Mouse (Mus musculus) hindbrain, embryonic 16.5 days (tissue): Measurements from ENCODE around the gene Ccl22. TPM values are rescaled to one million over a fixed set of nuclear protein-coding genes. Genes with fewer than 3 reads are reported as not detected.

Experiments
- ATAC-seq: fragments of 200-750 bp; cut with Nextera tagmentation; 2 replicates; pipeline ENCODE4 v1.8.0; 2017; ENCODE audit warnings: moderate TSS enrichment, moderate library complexity
- H3K27ac ChIP-seq: fragments of 300-500 bp; sonication (generic); 2 replicates; pipeline ENCODE4 v1.5.1; 2014; ENCODE audit warnings: low read depth, mild to moderate bottlenecking, control low read depth, low read length, moderate library complexity
- H3K27me3 ChIP-seq: fragments of 300-500 bp; sonication (generic); replicated peaks from 2 replicates; pipeline ENCODE4 v1.6.1; 2014; ENCODE audit warnings: low read length; ENCODE audit not compliant: control insufficient read depth, insufficient read depth
- H3K36me3 ChIP-seq: fragments of 300-500 bp; sonication (generic); 2 replicates; pipeline ENCODE4 v1.6.1; 2014; ENCODE audit warnings: mild to moderate bottlenecking, low read length, moderate library complexity, mixed read lengths; ENCODE audit not compliant: control insufficient read depth, insufficient read depth
- H3K4me1 ChIP-seq: fragments of 300-500 bp; sonication (generic); 2 replicates; pipeline ENCODE4 v1.6.1; 2014; ENCODE audit warnings: low read depth, low read length; ENCODE audit not compliant: control insufficient read depth, insufficient read depth
- H3K4me2 ChIP-seq: fragments of 300-500 bp; sonication (generic); 2 replicates; pipeline ENCODE4 v1.6.1; 2014; ENCODE audit warnings: mild to moderate bottlenecking, low read length, control low read depth, moderate library complexity
- H3K4me3 ChIP-seq: fragments of 300-500 bp; sonication (generic); 2 replicates; pipeline ENCODE4 v1.5.1; 2014; ENCODE audit warnings: mild to moderate bottlenecking, low read length, control low read depth, moderate library complexity
- H3K9ac ChIP-seq: fragments of 300-500 bp; sonication (generic); 2 replicates; pipeline ENCODE4 v1.6.1; 2014; ENCODE audit warnings: low read depth, mild to moderate bottlenecking, control low read depth, low read length, moderate library complexity
- H3K9me3 ChIP-seq: fragments of 300-500 bp; sonication (generic); 2 replicates; pipeline ENCODE4 v1.6.1; 2014; ENCODE audit warnings: mild to moderate bottlenecking, low read length, moderate library complexity; ENCODE audit not compliant: control insufficient read depth
- WGBS: fragments of 180-500 bp; shearing (Covaris S2); extraction: QIAGEN DNeasy Blood & Tissue Kit; methylation state at CpG from one replicate; pipeline ENCODE4 v1.1.7; 2014; 5-methylcytosine and 5-hydroxymethylcytosine counted together
- polyA plus RNA-seq: library from polyadenylated mRNA; unstranded; fragments of >200 nt; fragmentation: Nextera tagmentation; extraction: Ambion mirVana; gene quantifications from 2 replicates; pipeline ENCODE4 v1.2.1, GENCODE M21; 2015

Gene Ccl22
- polyA plus RNA-seq: not detected in 2 replicates

DNA sequence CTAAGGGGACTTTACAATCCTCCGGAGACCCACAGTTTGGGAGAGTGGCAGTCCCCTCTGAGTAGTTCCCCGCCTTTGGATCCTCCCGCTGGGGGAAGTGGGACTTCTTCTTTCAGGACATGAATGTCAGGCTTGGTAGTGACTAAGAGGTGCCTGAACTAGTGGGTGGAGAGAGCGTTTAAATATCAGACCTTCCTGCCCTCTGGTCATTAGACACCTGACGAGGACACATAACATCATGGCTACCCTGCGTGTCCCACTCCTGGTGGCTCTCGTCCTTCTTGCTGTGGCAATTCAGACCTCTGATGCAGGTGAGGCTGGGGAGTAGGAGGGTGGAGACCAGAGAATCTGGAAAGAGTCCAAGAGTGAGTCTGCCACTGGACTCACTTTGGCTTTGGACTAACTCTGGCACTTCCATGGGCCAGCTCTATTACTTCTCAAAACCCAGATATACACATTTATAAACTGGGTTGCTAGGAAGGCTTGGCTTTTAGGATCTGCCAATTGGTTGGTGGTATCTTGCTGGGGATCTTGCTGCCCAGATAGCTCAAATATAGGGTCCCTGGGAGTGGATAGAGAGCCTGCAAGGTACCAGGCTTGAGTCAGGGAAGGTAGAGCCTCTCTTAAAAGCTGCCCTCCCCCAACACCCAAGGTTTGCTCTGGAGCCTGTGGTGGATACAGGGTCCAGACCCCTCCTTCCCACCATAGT lies at the start of gene Ccl22:
TSS of gene Ccl22 (plus strand) at position 115 of the 709 bp plus-strand sequence.
- ATAC-seq: no peak
- Histone ChIP-seq H3K4me3 (no peak within 1 kb of the TSS), H3K4me1 (no peaks in the 10 kb centered on the region), H3K9me3 (no peaks in the 10 kb centered on the region; the same call in 1 of the 2 replicates), H3K4me2 (no peak within 1 kb of the TSS), H3K9ac (no peak within 1 kb of the TSS), H3K36me3 (no peaks in the 10 kb centered on the region), H3K27ac (no peak within 1 kb of the TSS), H3K27me3 (no peaks in the 10 kb centered on the region)
- WGBS: 90% methylated on average over 7 of the region's 7 CpGs

- peak; percentile 74 for ATAC-seq
- peaks cover 31% of the 10 kb centered on the region for H3K27me3 ChIP-seq
- 1% methylated on average over 41 of the region's 41 CpGs for WGBS
- H3K9ac ChIP-seq: peak within 1 kb of the TSS; percentile 49
- peaks cover 8% of the 10 kb centered on the region for H3K4me1 ChIP-seq
- no peaks in the 10 kb centered on the region for H3K36me3 ChIP-seq
- H3K9me3 ChIP-seq: no peaks in the 10 kb centered on the region
- peak within 1 kb of the TSS; percentile 48 for H3K4me3 ChIP-seq
- no peak within 1 kb of the TSS for H3K27ac ChIP-seq
- peak within 1 kb of the TSS; percentile 76 for H3K4me2 ChIP-seq
Measured at GRCm38 (mm10) chr8:94695994-94696384, 49.4 kb upstream of the Ccl22 start, which contains the start of gene Pllp. Gene Pllp (minus strand): TSS chr8:94696278.

- Histone ChIP-seq H3K27me3 (peaks cover 31% of the 10 kb centered on the region), H3K27ac (no peak overlapping the region), H3K4me1 (peaks cover 8% of the 10 kb centered on the region), H3K36me3 (no peaks in the 10 kb centered on the region), H3K9me3 (no peaks in the 10 kb centered on the region), H3K9ac (no peak overlapping the region), H3K4me3 (no peak overlapping the region), H3K4me2 (peak overlapping the region; percentile 76)
- 48% methylated on average over 3 of the region's 3 CpGs for WGBS
- no peak for ATAC-seq
Measured at GRCm38 (mm10) chr8:94696566-94696965, 48.8 kb upstream of the Ccl22 start.

DNA sequence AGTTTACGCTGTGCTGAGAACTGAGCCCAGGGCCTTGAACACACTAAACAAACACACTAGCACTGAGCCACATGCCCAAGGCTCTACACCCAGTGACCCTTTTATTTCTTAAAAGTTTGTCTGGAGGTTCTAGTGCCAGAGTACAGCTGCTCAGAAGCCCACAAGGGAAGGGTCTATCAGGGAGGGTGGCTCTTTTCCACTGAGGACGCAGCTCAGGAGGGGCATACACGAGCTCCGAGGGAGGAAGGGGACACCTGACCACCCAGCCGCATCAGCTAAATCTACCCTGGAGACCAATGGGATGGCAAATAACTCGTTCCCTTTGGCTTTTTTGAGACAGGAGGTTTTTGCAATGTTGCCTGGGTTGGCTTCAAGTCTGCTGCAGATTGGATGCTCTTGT lies 47.4 kb upstream of the Ccl22 start:
- Histone ChIP-seq H3K36me3 (no peaks in the 10 kb centered on the region), H3K4me2 (no peak overlapping the region), H3K27ac (no peak overlapping the region), H3K9me3 (no peaks in the 10 kb centered on the region), H3K4me3 (no peak overlapping the region), H3K9ac (no peak overlapping the region), H3K4me1 (peaks cover 8% of the 10 kb centered on the region), H3K27me3 (peaks cover 31% of the 10 kb centered on the region)
- ATAC-seq: no peak
- WGBS: 82% methylated on average over 6 of the region's 6 CpGs

GRCm38 (mm10) chr8:94699366-94699765 lies 46.0 kb upstream of the Ccl22 start:
- H3K27ac ChIP-seq: no peak overlapping the region
- H3K9me3 ChIP-seq: no peaks in the 10 kb centered on the region
- 59% methylated on average over 16 of the region's 16 CpGs for WGBS
- H3K4me1 ChIP-seq: peaks cover 8% of the 10 kb centered on the region
- no peak overlapping the region for H3K4me3 ChIP-seq
- no peak overlapping the region for H3K4me2 ChIP-seq
- H3K27me3 ChIP-seq: peaks cover 24% of the 10 kb centered on the region
- no peak overlapping the region for H3K9ac ChIP-seq
- H3K36me3 ChIP-seq: no peaks in the 10 kb centered on the region
- ATAC-seq: no peak

GRCm38 (mm10) chr8:94700421-94700935 lies 44.9 kb upstream of the Ccl22 start:
- Histone ChIP-seq H3K9ac (no peak overlapping the region), H3K4me3 (no peak overlapping the region), H3K4me2 (no peak overlapping the region), H3K9me3 (no peaks in the 10 kb centered on the region), H3K4me1 (peaks cover 5% of the 10 kb centered on the region), H3K36me3 (no peaks in the 10 kb centered on the region), H3K27me3 (peaks cover 17% of the 10 kb centered on the region), H3K27ac (no peak overlapping the region)
- no peak for ATAC-seq
- 92% methylated on average over 4 of the region's 4 CpGs for WGBS

DNA sequence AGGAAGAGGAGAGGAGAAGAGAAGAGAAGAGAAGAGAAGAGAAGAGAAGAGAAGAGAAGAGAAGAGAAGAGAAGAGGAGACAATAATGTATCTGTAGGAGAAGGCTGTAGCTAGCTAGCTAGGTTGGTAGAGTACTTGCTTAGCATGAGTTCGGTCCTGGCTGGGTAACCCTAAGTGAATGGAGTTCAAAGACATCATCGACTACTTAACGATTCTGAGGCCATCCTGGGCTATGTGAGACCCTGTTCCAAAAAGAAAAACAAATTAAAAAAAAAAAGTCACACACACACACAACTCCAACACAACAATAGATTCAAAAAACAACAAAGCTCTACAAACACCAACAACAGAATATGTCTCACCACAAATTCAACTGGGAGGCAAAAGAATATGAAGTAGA lies 43.2 kb upstream of the Ccl22 start:
- H3K4me2 ChIP-seq: no peak overlapping the region
- no peak overlapping the region for H3K27ac ChIP-seq

DNA sequence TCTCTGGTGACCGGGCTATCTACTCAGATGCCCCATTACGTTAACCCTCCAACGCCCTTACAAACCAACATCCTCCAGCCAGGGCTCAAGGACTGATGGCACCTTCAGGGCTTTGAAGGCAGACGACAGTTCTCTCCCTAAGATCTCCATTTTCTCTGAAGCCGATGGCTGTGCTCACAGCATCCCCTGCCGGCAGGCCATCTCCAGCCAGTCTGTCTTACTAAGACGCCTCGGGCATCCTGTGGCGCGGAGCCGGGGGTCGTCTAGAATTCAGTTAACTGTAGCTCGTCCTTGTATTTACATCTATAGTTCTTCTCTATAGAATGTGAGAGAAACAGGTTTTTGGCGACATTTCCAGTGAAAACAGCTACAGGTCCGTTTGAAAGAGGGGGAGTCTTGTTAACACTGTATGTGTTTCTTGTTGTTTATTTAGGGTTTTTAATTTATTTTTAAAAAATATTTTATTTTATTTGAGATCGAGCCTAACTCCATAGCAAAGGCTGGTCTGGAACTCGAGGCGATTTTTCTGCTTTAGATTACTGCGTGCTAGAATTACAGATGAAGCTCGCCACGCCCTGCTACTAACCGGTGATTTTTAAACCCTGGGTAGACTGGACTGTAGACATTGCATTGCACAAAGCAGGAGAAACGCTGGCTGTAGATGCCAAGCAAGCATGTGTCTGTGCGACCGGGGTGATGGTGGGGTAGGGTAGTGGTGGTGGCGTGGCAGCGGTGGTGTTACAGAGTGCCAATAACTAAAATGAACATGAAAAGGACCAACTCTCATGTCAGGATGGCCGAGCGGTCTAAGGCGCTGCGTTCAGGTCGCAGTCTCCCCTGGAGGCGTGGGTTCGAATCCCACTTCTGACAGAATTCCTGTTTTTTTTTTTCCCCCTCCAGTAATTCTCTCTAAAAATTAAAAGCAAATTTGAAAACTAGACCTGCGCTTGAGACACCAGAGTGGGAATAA lies 42.3 kb upstream of the Ccl22 start:
- ATAC-seq: peak; percentile 90
- Histone ChIP-seq H3K4me1 (no peaks in the 10 kb centered on the region; the same call in 1 of the 2 replicates), H3K9ac (peak overlapping the region; percentile 58), H3K4me3 (peak overlapping the region; percentile 50), H3K9me3 (no peaks in the 10 kb centered on the region), H3K27ac (peak overlapping the region; percentile 69), H3K27me3 (peaks cover under 1% of the 10 kb centered on the region; the same call in 1 of the 2 replicates), H3K4me2 (peak overlapping the region; percentile 55), H3K36me3 (no peaks in the 10 kb centered on the region)
- under 1% methylated on average over 35 of the region's 35 CpGs for WGBS

More for the DNA sequence above, 43.2 kb upstream of the Ccl22 start:
- Histone ChIP-seq H3K9me3 (no peaks in the 10 kb centered on the region), H3K4me1 (no peaks in the 10 kb centered on the region; the same call in 1 of the 2 replicates), H3K9ac (no peak overlapping the region), H3K4me3 (peak overlapping the region; percentile 50), H3K27me3 (peaks cover 5% of the 10 kb centered on the region), H3K36me3 (no peaks in the 10 kb centered on the region)
- ATAC-seq: no peak
- 73% methylated on average over 3 of the region's 3 CpGs for WGBS
